Mouse (Mus musculus) CH12.LX (cell line): Measurements from ENCODE around the gene Itk.

Experiments used
- CHD2 ChIP-seq: IDR thresholded peaks from 2 replicates; pipeline ENCODE4 v1.6.1; 2011; ENCODE audit warnings: low read length, improper control_type of control experiment
- CTCF ChIP-seq, 2 experiments: IDR thresholded peaks in 1 of 2; conservative IDR thresholded peaks in 1 of 2; 2 replicates each; pipeline ENCODE4 v1.5.1; 2011 to 2012; ENCODE audit warnings: low read depth in 2 of 2, low read length in 2 of 2, improper control_type of control experiment in 1 of 2, inconsistent platforms in 1 of 2, mild to moderate bottlenecking in 1 of 2, moderate library complexity in 1 of 2
- ETS1 ChIP-seq: conservative IDR thresholded peaks from 2 replicates; pipeline ENCODE4 v1.6.1; 2012; ENCODE audit warnings: low read depth, mild to moderate bottlenecking, inconsistent platforms, low read length, improper control_type of control experiment, moderate library complexity
- MAZ ChIP-seq: IDR thresholded peaks from 2 replicates; pipeline ENCODE4 v1.6.1; 2012; ENCODE audit warnings: low read depth, mild to moderate bottlenecking, inconsistent platforms, low read length, improper control_type of control experiment, moderate library complexity
- NELFE ChIP-seq: IDR thresholded peaks from 2 replicates; pipeline ENCODE4 v1.6.1; 2011; ENCODE audit warnings: low read depth, low read length, improper control_type of control experiment
- NRF1 ChIP-seq: IDR thresholded peaks from 2 replicates; pipeline ENCODE4 v1.6.1; 2014; ENCODE audit warnings: low read depth, mild to moderate bottlenecking, inconsistent platforms, low read length, improper control_type of control experiment, moderate library complexity
- POLR2A ChIP-seq: IDR thresholded peaks from 2 replicates; pipeline ENCODE4 v1.6.1; 2011; ENCODE audit warnings: low read depth, mild to moderate bottlenecking, improper control_type of control experiment, low read length
- TBP ChIP-seq: conservative IDR thresholded peaks from 2 replicates; pipeline ENCODE4 v1.6.1; 2011; ENCODE audit warnings: low read depth, low read length, improper control_type of control experiment
- ZNF384 ChIP-seq: IDR thresholded peaks from 2 replicates; pipeline ENCODE4 v1.6.1; 2012; ENCODE audit warnings: low read depth, low read length, improper control_type of control experiment, inconsistent platforms

- TF ChIP-seq POLR2A (no peak), CHD2 (no peak), ETS1 (no peak), TBP (no peak), NRF1 (no peak), CTCF (conservative IDR thresholded peaks at IDR 0.05 in 1 of 2, IDR thresholded peaks at IDR 0.05 in 1 of 2; ENCODE audit: low read depth in 2 of 2, low read length in 2 of 2) (no peak), MAZ (no peak), ZNF384 (no peak), NELFE (no peak)
These were observed 62.9 kb downstream of the Itk start for GRCm38 (mm10) chr11:46326271-46327015.
